Mouse (Mus musculus) embryonic facial prominence, embryonic 11.5 days (tissue): ENCODE results near the gene Pnmal1. TPM values are rescaled to one million over a fixed set of nuclear protein-coding genes. Genes with fewer than 3 reads are reported as not detected.
A peak's percentile ranks its signal among the peaks of the same experiment; 100 is the strongest.

Experiments
- ATAC-seq: fragments of 200-750 bp; cut with Nextera tagmentation; replicated peaks from 2 replicates; pipeline ENCODE4 v1.8.0; 2017; ENCODE audit warnings: low read depth; ENCODE audit not compliant: insufficient number of reproducible peaks, low FRiP score, low TSS enrichment
- DNase-seq: peaks from one replicate; pipeline ENCODE4 v3.0.0-alpha.2; 2015; ENCODE audit warnings: low spot score
- H3K27ac ChIP-seq: fragments of 300-500 bp; sonication (generic); replicated peaks from 2 replicates; pipeline ENCODE4 v1.5.1; 2014; ENCODE audit warnings: mild to moderate bottlenecking, low read depth, low read length, control low read depth
- H3K27me3 ChIP-seq: fragments of 300-500 bp; sonication (generic); 2 replicates; pipeline ENCODE4 v1.6.1; 2014; ENCODE audit warnings: mild to moderate bottlenecking, low read length, moderate library complexity, mixed read lengths; ENCODE audit not compliant: control insufficient read depth, insufficient read depth
- H3K36me3 ChIP-seq: fragments of 300-500 bp; sonication (generic); replicated peaks from 2 replicates; pipeline ENCODE4 v1.6.1; 2014; ENCODE audit warnings: low read depth, mild to moderate bottlenecking, low read length, moderate library complexity, mixed read lengths; ENCODE audit not compliant: control insufficient read depth, insufficient read depth
- H3K4me1 ChIP-seq: fragments of 300-500 bp; sonication (generic); 2 replicates; pipeline ENCODE4 v1.6.1; 2014; ENCODE audit warnings: low read length, mixed read lengths; ENCODE audit not compliant: control insufficient read depth, insufficient read depth
- H3K4me2 ChIP-seq: fragments of 300-500 bp; sonication (generic); 2 replicates; pipeline ENCODE4 v1.6.1; 2014; ENCODE audit warnings: low read depth, mild to moderate bottlenecking, control low read depth, low read length, moderate library complexity
- H3K4me3 ChIP-seq: fragments of 300-500 bp; sonication (generic); 2 replicates; pipeline ENCODE4 v1.5.1; 2014; ENCODE audit warnings: low read depth, low read length, control low read depth
- H3K9ac ChIP-seq: fragments of 300-500 bp; sonication (generic); replicated peaks from 2 replicates; pipeline ENCODE4 v1.6.1; 2014; ENCODE audit warnings: mild to moderate bottlenecking, control low read depth, low read length
- H3K9me3 ChIP-seq: fragments of 300-500 bp; sonication (generic); replicated peaks from 2 replicates; pipeline ENCODE4 v1.6.1; 2016; ENCODE audit warnings: mild to moderate bottlenecking, low read length, inconsistent platforms, mixed read lengths; ENCODE audit not compliant: control insufficient read depth
- WGBS: fragments of 180-500 bp; shearing (Covaris S2); extraction: QIAGEN DNeasy Blood & Tissue Kit; methylation state at CpG from one replicate; pipeline ENCODE4 v1.1.7; 2014; 5-methylcytosine and 5-hydroxymethylcytosine counted together
- polyA plus RNA-seq: library from polyadenylated mRNA; unstranded; fragments of >200 nt; fragmentation: Nextera tagmentation; extraction: Ambion mirVana; gene quantifications from 2 replicates; pipeline ENCODE4 v1.2.1, GENCODE M21; 2014

The Pnmal1 gene
- polyA plus RNA-seq, 1 experiment from 2014 or later = 5.3 TPM

DNA sequence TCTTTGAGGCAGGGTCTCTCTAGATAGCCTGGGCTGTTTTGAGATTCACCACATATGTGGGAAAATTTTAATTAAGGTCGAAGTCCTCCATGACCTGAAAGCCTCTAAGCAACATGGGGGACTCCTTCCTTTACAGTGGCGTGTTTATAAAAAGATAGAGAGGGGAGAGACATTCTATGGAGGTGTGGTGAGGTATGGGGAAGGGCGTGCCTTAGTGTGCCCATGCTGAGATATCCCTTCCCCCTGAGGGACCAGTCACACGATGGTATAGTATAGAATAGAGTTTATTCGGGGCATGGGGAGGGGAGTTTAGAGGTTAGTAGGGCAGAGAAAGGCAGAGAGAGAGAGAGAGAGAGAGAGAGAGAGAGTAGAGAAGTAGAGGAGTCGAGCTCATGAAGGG is 18.7 kb downstream of the Pnmal1 start:
- Histone ChIP-seq H3K4me3 (no peak overlapping the region), H3K9me3 (no peaks in the 10 kb centered on the region), H3K27me3 (no peaks in the 10 kb centered on the region), H3K27ac (no peak overlapping the region), H3K9ac (no peak overlapping the region), H3K4me2 (no peak overlapping the region), H3K4me1 (peaks cover 7% of the 10 kb centered on the region; the same call in 1 of the 2 replicates), H3K36me3 (no peaks in the 10 kb centered on the region)
- WGBS = 75% methylated on average over 6 of the region's 6 CpGs
- no peak for ATAC-seq
- no peak for DNase-seq

DNA sequence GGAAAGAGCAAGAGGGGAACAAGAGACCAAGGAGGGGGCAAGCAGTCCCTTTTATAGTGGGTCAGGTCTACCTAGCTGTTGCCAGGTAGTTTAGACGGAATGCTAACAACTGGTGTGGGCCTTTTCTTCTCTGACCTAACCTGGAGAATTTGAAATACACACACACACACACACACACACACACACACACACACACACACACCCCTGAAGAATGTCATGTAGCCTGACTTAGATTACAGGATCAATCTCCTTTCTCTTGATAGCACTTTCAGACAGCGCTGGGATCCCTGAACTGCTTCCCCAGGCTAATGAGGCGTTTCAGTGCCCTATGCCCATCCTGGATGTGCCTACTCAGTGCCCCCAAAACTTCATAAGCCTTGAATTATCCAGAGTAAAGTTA is 19.1 kb downstream of the Pnmal1 start:
- Histone ChIP-seq H3K27me3 (no peaks in the 10 kb centered on the region), H3K4me1 (peaks cover 8% of the 10 kb centered on the region; the same call in 1 of the 2 replicates), H3K4me2 (no peak overlapping the region), H3K36me3 (no peaks in the 10 kb centered on the region), H3K9me3 (no peaks in the 10 kb centered on the region), H3K27ac (no peak overlapping the region), H3K9ac (no peak overlapping the region), H3K4me3 (no peak overlapping the region)
- no peak for DNase-seq
- ATAC-seq = no peak
- WGBS = 84% methylated on average over 3 of the region's 3 CpGs

DNA sequence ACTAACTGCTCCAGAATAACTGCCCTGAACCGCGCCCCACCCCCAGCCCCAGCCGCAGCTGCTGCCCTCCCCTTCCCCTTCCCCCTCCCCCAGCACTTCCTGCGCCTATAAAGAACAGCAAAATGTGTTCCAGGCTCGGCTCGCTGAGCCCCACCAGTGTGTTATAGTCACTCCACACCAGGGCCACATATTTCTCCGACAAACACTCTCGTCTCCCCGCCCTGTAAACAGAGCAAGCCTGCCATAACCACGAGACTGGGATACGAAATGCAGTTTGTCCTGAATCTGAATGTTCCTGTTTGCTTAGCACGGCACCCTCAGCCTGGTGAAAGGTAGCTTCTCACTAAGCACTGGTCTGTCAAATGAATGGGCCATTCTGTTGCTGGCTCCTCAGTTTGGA is 20.9 kb downstream of the Pnmal1 start:
- no peaks in the 10 kb centered on the region for H3K36me3 ChIP-seq
- peak overlapping the region; percentile 54 for H3K9ac ChIP-seq
- no peak; the same call in 1 of the 2 replicates for ATAC-seq
- WGBS = 3% methylated on average over 12 of the region's 12 CpGs
- H3K4me1 ChIP-seq = peaks cover 8% of the 10 kb centered on the region; the same call in 1 of the 2 replicates
- peak overlapping the region; percentile 21; the same call in 1 of the 2 replicates for H3K4me3 ChIP-seq
- no peaks in the 10 kb centered on the region for H3K27me3 ChIP-seq
- H3K27ac ChIP-seq = peak overlapping the region; percentile 59
- peak; percentile 70 for DNase-seq
- H3K9me3 ChIP-seq = no peaks in the 10 kb centered on the region
- H3K4me2 ChIP-seq = peak overlapping the region; percentile 42

DNA sequence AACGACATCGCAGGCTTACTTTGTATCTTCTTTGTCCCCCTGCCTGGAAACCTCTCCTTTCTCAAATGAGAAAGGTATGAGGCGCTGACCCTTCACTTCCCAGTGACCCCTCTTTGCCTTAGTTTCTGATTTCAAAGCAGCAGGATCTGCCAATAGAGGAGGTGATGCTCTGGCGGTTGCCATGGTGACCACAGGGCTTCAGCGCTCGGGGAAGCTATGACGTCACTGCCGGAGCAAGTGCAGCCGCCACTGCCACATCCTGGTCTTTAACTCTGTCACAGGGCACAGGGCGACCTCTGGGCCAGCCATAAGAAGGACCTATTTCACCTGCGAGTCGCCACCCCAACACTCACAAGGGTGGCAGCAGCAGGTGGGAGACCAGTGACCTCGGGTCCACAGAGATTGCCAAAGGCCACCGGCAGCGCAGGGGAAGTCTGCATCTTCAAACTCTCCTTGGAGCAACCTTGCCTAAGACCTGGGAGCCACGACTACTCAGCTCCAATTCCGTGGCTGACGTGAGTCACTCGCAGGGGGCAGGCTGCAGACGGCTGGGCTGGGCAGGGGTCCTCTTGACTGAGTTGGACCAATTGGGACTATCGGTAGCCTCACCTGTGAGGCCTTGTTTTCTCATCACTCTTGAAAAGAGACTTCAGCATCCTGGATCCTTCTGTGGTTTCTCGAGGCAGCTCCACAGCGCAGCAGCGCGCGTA is 23.5 kb downstream of the Pnmal1 start, which contains the start of gene Gm42372:
Gm42372 (plus strand) TSS at position 228 of the 710 bp plus-strand sequence.
- Histone ChIP-seq H3K36me3 (no peaks in the 10 kb centered on the region), H3K9ac (0 out of 2 replicates have a peak within 1 kb of the TSS, but pooled peaks have one; percentile 2), H3K4me1 (peaks cover 8% of the 10 kb centered on the region; the same call in 1 of the 2 replicates), H3K27ac (no peak within 1 kb of the TSS), H3K27me3 (no peaks in the 10 kb centered on the region), H3K4me3 (peak within 1 kb of the TSS; percentile 15), H3K4me2 (peak within 1 kb of the TSS; percentile 47), H3K9me3 (no peaks in the 10 kb centered on the region)
- peak; percentile 91 for DNase-seq
- WGBS = 20% methylated on average over 26 of the region's 26 CpGs
- 0 out of 2 replicates have a peak, but pooled peaks have one; percentile 26 for ATAC-seq

DNA sequence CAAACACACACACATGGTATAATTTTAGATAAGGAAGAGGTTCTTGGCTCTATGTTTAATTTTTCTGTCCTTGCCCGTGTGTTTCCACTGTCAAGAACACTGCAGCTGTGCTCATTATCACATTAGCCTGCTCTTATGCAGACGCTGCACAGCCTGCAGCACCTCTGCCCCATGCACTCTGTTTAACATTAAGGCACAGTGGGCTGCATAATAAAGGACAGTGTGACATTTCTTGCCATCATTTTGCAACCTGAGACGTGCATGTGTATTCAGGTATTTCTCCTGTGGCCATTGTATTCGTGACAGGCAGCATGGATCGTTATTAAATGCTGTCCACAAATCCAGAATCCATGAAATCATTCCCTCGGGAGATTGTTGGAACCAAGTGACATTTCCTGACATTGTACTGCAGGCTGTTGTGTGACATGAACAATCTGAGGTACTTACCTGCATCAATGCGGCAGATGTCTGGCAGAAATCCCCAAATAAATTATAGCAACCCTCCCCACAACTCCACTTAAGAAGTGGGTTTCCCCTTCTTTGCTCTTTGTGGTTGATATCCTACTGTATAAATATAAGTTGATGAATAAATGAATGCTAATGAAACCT is 28.2 kb downstream of the Pnmal1 start:
- Histone ChIP-seq H3K27ac (peak overlapping the region; percentile 28; the same call in 1 of the 2 replicates), H3K27me3 (no peaks in the 10 kb centered on the region), H3K4me1 (peaks cover 7% of the 10 kb centered on the region; the same call in 1 of the 2 replicates), H3K36me3 (no peaks in the 10 kb centered on the region), H3K4me2 (no peak overlapping the region), H3K9me3 (no peaks in the 10 kb centered on the region; the same call in 1 of the 2 replicates), H3K4me3 (no peak overlapping the region), H3K9ac (no peak overlapping the region)
- ATAC-seq (no peak), DNase-seq (no peak)
- WGBS = 45% methylated on average over 7 of the region's 7 CpGs

DNA sequence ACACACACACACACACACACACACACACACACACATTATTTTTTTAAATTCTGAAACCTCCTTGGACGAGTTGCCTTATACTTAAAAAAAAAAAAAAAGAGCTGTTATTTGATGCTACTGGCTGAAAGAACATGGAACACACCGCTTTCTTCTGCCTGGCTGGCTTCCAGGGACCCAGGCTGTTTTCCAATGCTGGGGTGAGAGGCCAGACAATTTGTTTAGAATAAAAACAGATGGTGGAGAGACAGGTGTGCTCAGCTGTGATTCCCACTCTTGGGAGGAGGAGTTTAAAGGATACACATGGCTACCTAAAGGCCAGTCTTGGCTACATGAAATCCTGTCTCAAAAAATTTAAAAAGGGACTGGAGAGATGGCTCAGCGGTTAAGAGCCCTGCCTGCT is 28.9 kb downstream of the Pnmal1 start:
- 40% methylated on average over 3 of the region's 3 CpGs for WGBS
- Histone ChIP-seq H3K4me3 (no peak overlapping the region), H3K4me1 (no peaks in the 10 kb centered on the region; the same call in 1 of the 2 replicates), H3K9ac (no peak overlapping the region), H3K36me3 (no peaks in the 10 kb centered on the region), H3K27me3 (no peaks in the 10 kb centered on the region), H3K27ac (no peak overlapping the region), H3K4me2 (no peak overlapping the region), H3K9me3 (no peaks in the 10 kb centered on the region; the same call in 1 of the 2 replicates)
- no peak for ATAC-seq
- peak; percentile 71 for DNase-seq

DNA sequence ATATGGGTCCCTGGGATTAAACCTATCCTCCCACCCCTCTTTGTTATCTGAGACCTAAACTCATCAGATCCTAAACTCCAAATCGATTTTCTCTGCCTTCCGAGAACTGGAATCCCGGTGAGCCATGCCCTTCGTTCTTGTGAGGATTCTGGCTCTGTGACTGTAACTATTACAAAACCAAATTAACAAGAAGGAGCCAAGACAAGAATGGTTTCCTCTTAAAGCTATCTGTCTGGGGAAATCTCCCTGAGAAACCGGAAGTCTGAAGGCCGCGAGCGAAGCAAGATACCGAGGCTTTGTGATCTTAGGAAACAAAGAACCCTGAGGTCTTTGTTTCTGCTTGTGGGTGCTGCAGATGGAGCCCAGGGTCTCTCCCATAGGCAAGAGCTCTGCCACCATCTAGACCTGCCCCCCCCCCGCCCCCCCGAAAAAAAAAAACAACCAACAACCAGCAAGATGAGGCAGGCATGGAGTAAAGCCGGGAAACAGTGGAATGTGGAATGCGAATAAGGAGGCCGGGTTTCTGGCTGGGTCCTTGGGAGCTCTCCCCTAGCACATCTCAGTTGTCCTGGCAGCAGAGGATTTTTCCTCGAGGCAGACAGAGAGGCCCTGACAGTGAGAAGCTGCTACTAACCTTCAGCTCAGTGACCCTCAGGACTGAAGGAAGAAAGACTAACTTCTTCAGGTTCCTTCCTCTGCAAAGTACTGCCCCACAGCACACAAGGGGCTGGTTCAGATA is 30.7 kb downstream of the Pnmal1 start:
- ATAC-seq (no peak), DNase-seq (peak; percentile 48)
- Histone ChIP-seq H3K9ac (no peak overlapping the region), H3K27ac (peak overlapping the region; percentile 38; the same call in 1 of the 2 replicates), H3K4me3 (no peak overlapping the region), H3K36me3 (no peaks in the 10 kb centered on the region), H3K4me1 (peaks cover 3% of the 10 kb centered on the region), H3K4me2 (no peak overlapping the region), H3K9me3 (no peaks in the 10 kb centered on the region; the same call in 1 of the 2 replicates), H3K27me3 (no peaks in the 10 kb centered on the region)
- WGBS = 31% methylated on average over 15 of the region's 15 CpGs
